Mouse (Mus musculus) megakaryocyte, adult 5-6 weeks (primary cell): ENCODE data around the gene Urb2. TPM values are rescaled to one million over a fixed set of nuclear protein-coding genes. Genes with fewer than 3 reads are reported as not detected.
"Not testable (repeated sequence)": the region's sequence is repeated elsewhere in the genome, so short reads cannot be mapped to it uniquely, and the experiment has no call there.

Experiments
- ATAC-seq: 2 replicates; pipeline ENCODE4 v1.8.0; 2016; ENCODE audit warnings: mild to moderate bottlenecking, inconsistent platforms; ENCODE audit not compliant: poor library complexity, severe bottlenecking
- total RNA-seq, 2 experiments: library from RNA; stranded (forward) in 1 of 2; stranded (reverse) in 1 of 2; fragments of 153-499, 151-499 nt in 1 of 2; fragments of 221-1000, 200-1000 nt in 1 of 2; gene quantifications; 2 replicates each; pipeline versions ENCODE4 v1.2.3 to v1.2.4; 2015 to 2017

The Urb2 gene
- total RNA-seq, 2 experiments from 2014 or later: 4.2 to 5.5 TPM

GRCm38 (mm10) chr8:124011989-124012586 lies 9.2 kb upstream of the Urb2 start:
- ATAC-seq: no peak

GRCm38 (mm10) chr8:124014299-124014698 lies 7.0 kb upstream of the Urb2 start:
- ATAC-seq: not testable (repeated sequence)

- ATAC-seq: no peak
Measured at GRCm38 (mm10) chr8:124014751-124015150, 6.6 kb upstream of the Urb2 start.

- peak; percentile 13 for ATAC-seq
Measured at GRCm38 (mm10) chr8:124019782-124020181, 1.5 kb upstream of the Urb2 start.

- peak; percentile 52 for ATAC-seq
Measured at GRCm38 (mm10) chr8:124020439-124021236, 670 bp upstream of the Urb2 start.

GRCm38 (mm10) chr8:124026265-124026664 lies 5.0 kb downstream of the Urb2 start:
- not testable (repeated sequence) for ATAC-seq

- no peak for ATAC-seq
Measured at GRCm38 (mm10) chr8:124027831-124028230, 6.5 kb downstream of the Urb2 start.

GRCm38 (mm10) chr8:124033400-124033799 lies 12.1 kb downstream of the Urb2 start:
- ATAC-seq: no peak

- ATAC-seq: no peak
Measured at GRCm38 (mm10) chr8:124038121-124038520, 16.8 kb downstream of the Urb2 start.

- ATAC-seq: no peak
Measured at GRCm38 (mm10) chr8:124039351-124039750, 18.0 kb downstream of the Urb2 start.

GRCm38 (mm10) chr8:124042201-124042600 lies 20.9 kb downstream of the Urb2 start:
- no peak for ATAC-seq

GRCm38 (mm10) chr8:124044421-124044820 lies 23.1 kb downstream of the Urb2 start:
- ATAC-seq: no peak

- no peak for ATAC-seq
Measured at GRCm38 (mm10) chr8:124044931-124045330, 23.6 kb downstream of the Urb2 start.

GRCm38 (mm10) chr8:124045856-124046255 lies 24.5 kb downstream of the Urb2 start:
- ATAC-seq: peak; percentile 33; the same call in 1 of the 2 replicates

- ATAC-seq: peak; percentile 80
Measured at GRCm38 (mm10) chr8:124052110-124052509, 30.8 kb downstream of the Urb2 start.

GRCm38 (mm10) chr8:124052568-124052967 lies 31.3 kb downstream of the Urb2 start:
- ATAC-seq: no peak

GRCm38 (mm10) chr8:124056832-124057655 lies 35.7 kb downstream of the Urb2 start:
- no peak for ATAC-seq

GRCm38 (mm10) chr8:124066325-124067058 lies 45.2 kb downstream of the Urb2 start:
- peak; percentile 80 for ATAC-seq

- ATAC-seq: no peak
Measured at GRCm38 (mm10) chr8:124067059-124067750, 45.9 kb downstream of the Urb2 start.
